Mouse (Mus musculus): ENCODE results near the gene Mmp14. TPM values are rescaled to one million over a fixed set of nuclear protein-coding genes. Genes with fewer than 3 reads are reported as not detected.

Gene Mmp14
- polyA plus RNA-seq, 1 experiment from 2014 or later, result 51.1 TPM

GRCm38 (mm10) chr14:54442548-54442947 is 11.1 kb downstream of the Mmp14 start:
- Histone ChIP-seq H3K4me1 (replicated peaks) (no peaks in the 10 kb centered on the region), H3K27ac (replicated peaks) (no peak overlapping the region), H3K36me3 (no peaks in the 10 kb centered on the region), H3K9ac (no peak overlapping the region), H3K4me2 (no peak overlapping the region), H3K27me3 (no peaks in the 10 kb centered on the region), H3K9me3 (no peaks in the 10 kb centered on the region), H3K4me3 (no peak overlapping the region)
- ATAC-seq (ENCODE audit: low FRiP score, low read depth), result no peak
- 85% methylated on average over 3 of the region's 3 CpGs for WGBS

DNA sequence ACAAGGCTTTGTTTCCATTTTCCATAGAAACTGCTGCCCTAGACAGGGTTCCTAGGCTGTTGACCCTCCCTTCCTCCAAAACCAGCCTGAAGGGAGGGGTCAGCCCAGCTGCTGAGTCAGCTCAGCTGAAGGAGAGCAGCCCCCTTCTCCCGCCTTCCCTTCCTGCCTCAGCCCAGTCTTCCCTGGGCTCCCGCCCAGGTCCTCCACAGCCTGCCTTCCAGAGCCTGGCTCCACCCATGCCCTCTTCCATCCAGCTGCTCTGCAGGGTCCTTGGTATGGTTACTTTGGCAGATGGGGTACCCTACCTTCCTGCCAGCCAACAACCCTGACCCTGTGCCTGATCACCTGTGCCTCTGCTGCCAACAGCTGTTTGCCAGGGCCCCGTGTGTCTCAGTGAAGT is 11.8 kb downstream of the Mmp14 start:
- ATAC-seq (ENCODE audit: low FRiP score, low read depth), result no peak; the same call in 1 of the 2 replicates

GRCm38 (mm10) chr14:54443712-54444618 is 12.6 kb downstream of the Mmp14 start:
- WGBS, result 67% methylated on average over 15 of the region's 15 CpGs
- Histone ChIP-seq H3K9me3 (no peaks in the 10 kb centered on the region), H3K27me3 (no peaks in the 10 kb centered on the region), H3K4me1 (replicated peaks) (no peaks in the 10 kb centered on the region), H3K9ac (no peak overlapping the region), H3K36me3 (no peaks in the 10 kb centered on the region), H3K4me3 (no peak overlapping the region), H3K27ac (replicated peaks) (no peak overlapping the region), H3K4me2 (no peak overlapping the region)
- no peak for ATAC-seq (ENCODE audit: low FRiP score, low read depth)

More for the DNA sequence above, 11.8 kb downstream of the Mmp14 start:
- no peaks in the 10 kb centered on the region for H3K27me3 ChIP-seq
- H3K9ac ChIP-seq, result no peak overlapping the region
- no peak overlapping the region for H3K4me2 ChIP-seq
- no peaks in the 10 kb centered on the region for H3K36me3 ChIP-seq
- no peak overlapping the region for H3K4me3 ChIP-seq
- 29% methylated on average over 3 of the region's 3 CpGs for WGBS
- no peaks in the 10 kb centered on the region for H3K4me1 ChIP-seq (replicated peaks)
- H3K27ac ChIP-seq (replicated peaks), result no peak overlapping the region
- H3K9me3 ChIP-seq, result no peaks in the 10 kb centered on the region

- no peak overlapping the region for H3K9ac ChIP-seq
- WGBS, result 64% methylated on average over 3 of the region's 3 CpGs
Measured at GRCm38 (mm10) chr14:54445476-54445875, 14.1 kb downstream of the Mmp14 start.

DNA sequence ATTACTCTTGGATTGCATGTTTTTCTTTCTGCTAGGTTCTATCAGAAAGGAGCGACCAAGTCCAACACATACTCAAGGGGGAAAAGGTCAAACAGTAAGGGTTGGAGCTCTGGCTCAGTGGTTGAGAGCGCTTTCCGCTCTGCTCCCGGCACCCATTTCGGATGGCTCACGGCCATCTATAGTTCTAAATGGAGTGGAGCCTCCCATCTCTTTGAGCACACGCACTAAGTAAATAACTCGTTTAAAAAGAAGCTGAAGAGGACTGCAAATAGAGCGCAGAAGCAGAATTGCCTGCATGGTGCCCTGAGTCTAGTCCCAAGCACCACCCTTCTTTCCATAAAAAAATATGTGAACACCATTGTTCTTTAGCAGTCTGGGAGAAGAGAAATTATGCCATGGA is 22.2 kb downstream of the Mmp14 start:
- Histone ChIP-seq H3K4me1 (replicated peaks) (no peaks in the 10 kb centered on the region), H3K9me3 (no peaks in the 10 kb centered on the region), H3K4me2 (no peak overlapping the region), H3K9ac (no peak overlapping the region), H3K27ac (replicated peaks) (no peak overlapping the region), H3K27me3 (no peaks in the 10 kb centered on the region), H3K36me3 (no peaks in the 10 kb centered on the region), H3K4me3 (no peak overlapping the region)
- WGBS, result 89% methylated on average over 9 of the region's 9 CpGs
- no peak for ATAC-seq (ENCODE audit: low FRiP score, low read depth)

More at GRCm38 (mm10) chr14:54445476-54445875, 14.1 kb downstream of the Mmp14 start:
- Histone ChIP-seq H3K4me3 (no peak overlapping the region), H3K4me1 (replicated peaks) (no peaks in the 10 kb centered on the region), H3K4me2 (no peak overlapping the region), H3K27ac (replicated peaks) (no peak overlapping the region), H3K9me3 (no peaks in the 10 kb centered on the region), H3K27me3 (no peaks in the 10 kb centered on the region), H3K36me3 (no peaks in the 10 kb centered on the region)
- ATAC-seq (ENCODE audit: low FRiP score, low read depth), result no peak

DNA sequence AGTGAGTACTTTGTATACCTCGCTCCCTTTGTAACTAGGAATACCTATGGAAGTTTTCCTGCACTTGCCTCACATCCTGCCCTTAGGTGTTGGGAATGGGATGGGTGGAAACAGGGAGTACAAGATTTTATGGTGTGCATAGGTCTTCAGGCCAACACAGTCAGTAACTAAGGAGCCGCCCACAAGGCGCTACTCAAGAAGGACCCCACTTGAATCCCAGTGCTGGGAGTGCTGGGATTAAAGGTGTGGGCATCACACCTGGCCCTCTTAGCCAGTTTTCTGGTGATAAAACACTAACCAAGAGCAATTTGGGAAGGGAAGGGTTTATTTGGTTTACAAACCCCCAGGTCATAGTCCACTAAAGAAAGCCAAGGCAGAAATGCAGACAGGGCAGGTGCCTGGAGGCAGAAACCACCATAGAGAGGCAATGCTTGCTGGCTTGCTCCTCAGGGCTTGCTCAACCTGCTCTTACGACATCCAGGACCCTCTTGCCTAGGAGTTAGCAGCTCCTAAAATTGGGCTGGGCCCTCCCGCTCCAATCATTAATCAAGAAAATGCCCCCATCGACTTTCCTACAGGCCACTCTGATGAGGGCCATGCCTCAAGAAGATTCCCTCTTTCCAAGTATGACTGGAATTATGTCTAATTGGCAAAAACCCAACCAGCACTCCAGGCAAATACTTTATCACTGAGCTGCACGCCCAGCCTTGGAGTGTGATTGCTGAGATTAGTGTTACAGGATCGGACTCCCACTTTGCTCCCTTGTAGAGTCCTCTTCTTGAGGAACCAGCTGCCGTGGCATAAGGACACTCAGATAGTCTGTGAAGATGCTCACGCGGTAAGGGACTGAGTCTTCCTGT is 23.5 kb downstream of the Mmp14 start:
- H3K4me3 ChIP-seq, result no peak overlapping the region
- ATAC-seq (ENCODE audit: low FRiP score, low read depth), result no peak
- no peak overlapping the region for H3K9ac ChIP-seq
- H3K9me3 ChIP-seq, result no peaks in the 10 kb centered on the region
- H3K4me2 ChIP-seq, result no peak overlapping the region
- no peaks in the 10 kb centered on the region for H3K27me3 ChIP-seq
- no peaks in the 10 kb centered on the region for H3K4me1 ChIP-seq (replicated peaks)
- 83% methylated on average over 11 of the region's 11 CpGs for WGBS
- H3K36me3 ChIP-seq, result no peaks in the 10 kb centered on the region
- H3K27ac ChIP-seq (replicated peaks), result no peak overlapping the region

DNA sequence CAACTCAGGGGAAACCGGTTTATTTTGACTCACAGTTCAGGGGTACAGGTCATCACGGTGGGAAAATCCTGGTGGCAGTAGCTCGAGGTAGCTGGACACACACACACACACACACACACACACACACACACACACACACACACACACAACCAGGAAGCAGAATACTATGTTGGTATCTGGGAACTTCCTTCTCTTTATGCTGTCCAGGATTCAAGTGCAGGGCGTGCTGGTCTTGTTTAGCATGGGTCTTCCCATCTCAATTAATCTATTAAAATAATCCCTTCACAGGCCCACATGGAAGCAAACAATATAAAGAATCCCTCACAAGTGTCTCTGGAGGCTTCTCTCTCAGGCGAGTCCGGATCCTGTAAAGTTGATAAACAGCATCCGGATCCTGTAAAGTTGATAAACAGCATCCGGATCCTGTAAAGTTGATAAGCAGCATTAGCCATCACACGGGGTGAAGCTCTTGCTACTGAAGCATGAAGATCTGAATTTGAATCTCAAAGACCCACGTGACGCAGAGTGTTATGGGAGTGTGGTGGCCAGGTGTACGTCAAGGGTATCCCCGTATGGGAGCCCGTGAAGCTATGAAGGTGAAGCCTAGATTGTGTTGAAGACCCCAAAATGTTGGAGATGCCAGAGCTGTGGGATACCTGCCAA is 26.6 kb downstream of the Mmp14 start:
- H3K27me3 ChIP-seq, result no peaks in the 10 kb centered on the region
- no peak overlapping the region for H3K4me3 ChIP-seq
- H3K36me3 ChIP-seq, result no peaks in the 10 kb centered on the region
- no peaks in the 10 kb centered on the region for H3K4me1 ChIP-seq (replicated peaks)
- ATAC-seq (ENCODE audit: low FRiP score, low read depth), result no peak
- WGBS, result 86% methylated on average over 14 of the region's 14 CpGs
- no peak overlapping the region for H3K4me2 ChIP-seq
- H3K9ac ChIP-seq, result no peak overlapping the region
- H3K9me3 ChIP-seq, result no peaks in the 10 kb centered on the region
- no peak overlapping the region for H3K27ac ChIP-seq (replicated peaks)

GRCm38 (mm10) chr14:54462146-54462545 is 30.7 kb downstream of the Mmp14 start:
- WGBS, result 85% methylated on average over 4 of the region's 4 CpGs
- Histone ChIP-seq H3K4me2 (no peak overlapping the region), H3K9me3 (no peaks in the 10 kb centered on the region), H3K27ac (replicated peaks) (no peak overlapping the region), H3K4me1 (replicated peaks) (peaks cover 16% of the 10 kb centered on the region), H3K36me3 (no peaks in the 10 kb centered on the region), H3K4me3 (no peak overlapping the region), H3K27me3 (no peaks in the 10 kb centered on the region), H3K9ac (no peak overlapping the region)
- no peak for ATAC-seq (ENCODE audit: low FRiP score, low read depth)

DNA sequence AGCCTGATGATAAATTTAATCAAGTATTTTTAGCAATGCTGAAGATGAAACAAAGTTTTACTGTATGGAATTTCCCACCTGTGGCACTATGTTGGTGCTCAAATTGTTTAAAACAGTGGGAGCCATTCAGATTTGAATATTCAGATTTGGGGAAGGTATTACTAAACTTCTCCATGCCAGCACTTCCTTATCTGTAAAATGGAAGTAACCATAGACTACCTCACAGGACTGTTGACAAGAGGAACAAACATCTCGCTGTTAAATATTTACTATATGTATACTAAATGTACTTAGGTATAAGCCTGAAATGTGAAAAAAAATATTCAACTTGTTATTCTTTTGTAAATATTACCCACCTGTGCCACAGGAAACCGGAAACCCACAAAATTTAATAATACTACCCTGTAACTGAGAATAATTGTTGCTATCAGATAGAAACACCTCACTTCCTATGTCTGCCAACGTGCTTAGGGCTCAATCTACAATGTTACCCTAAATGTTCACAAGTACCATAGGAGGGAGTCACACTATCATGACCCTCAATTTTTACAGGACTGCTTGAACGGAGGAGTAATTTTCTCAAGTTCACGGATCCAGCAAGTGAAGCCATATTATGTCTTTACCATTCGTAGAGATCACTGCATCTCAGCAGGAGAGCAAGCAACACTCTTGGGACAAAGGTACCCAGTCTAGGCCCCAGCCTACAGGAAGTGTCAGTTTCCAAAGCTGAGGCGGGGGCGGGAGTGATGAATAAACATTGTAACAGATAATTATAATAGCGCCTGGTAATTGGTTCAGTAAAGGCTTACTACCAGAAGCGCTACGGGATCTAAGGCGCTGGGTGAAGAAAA is 31.9 kb downstream of the Mmp14 start:
- H3K4me3 ChIP-seq, result peak overlapping the region; percentile 82
- no peaks in the 10 kb centered on the region for H3K27me3 ChIP-seq
- no peaks in the 10 kb centered on the region for H3K9me3 ChIP-seq
- peak overlapping the region; percentile 92 for H3K4me2 ChIP-seq
- ATAC-seq (ENCODE audit: low FRiP score, low read depth), result peak; percentile 52
- H3K36me3 ChIP-seq, result peaks cover 4% of the 10 kb centered on the region; the same call in 1 of the 2 replicates
- 15% methylated on average over 12 of the region's 12 CpGs for WGBS
- peak overlapping the region; percentile 73 for H3K27ac ChIP-seq (replicated peaks)
- H3K4me1 ChIP-seq (replicated peaks), result peaks cover 16% of the 10 kb centered on the region
- peak overlapping the region; percentile 83 for H3K9ac ChIP-seq

DNA sequence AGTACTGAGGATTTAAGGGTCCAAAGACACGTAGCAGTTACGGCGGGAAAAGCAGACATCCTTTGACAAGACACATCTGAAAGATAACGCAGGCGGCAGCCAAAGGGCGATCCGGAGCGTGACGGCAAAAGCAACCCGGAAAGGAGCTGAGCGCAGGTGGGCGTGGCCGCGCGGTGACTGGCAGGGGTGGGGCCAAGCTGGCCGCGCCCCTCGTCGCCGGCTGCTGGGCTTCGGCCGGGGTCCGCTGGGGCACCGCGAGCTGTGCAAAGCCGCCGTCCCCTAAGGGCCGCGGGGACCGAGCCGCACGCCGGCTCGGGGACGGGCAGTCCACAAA is 32.5 kb downstream of the Mmp14 start, which contains the start of gene Lrp10:
Gene Lrp10 (plus strand): TSS at position 179 of the 334 bp plus-strand sequence.
- peak within 1 kb of the TSS; percentile 83 for H3K9ac ChIP-seq
- H3K36me3 ChIP-seq, result peaks cover 7% of the 10 kb centered on the region; the same call in 1 of the 2 replicates
- H3K4me1 ChIP-seq (replicated peaks), result peaks cover 16% of the 10 kb centered on the region
- whole genome bisulfite sequencing, result 0% methylated on average over 33 of the region's 35 CpGs
- no peaks in the 10 kb centered on the region for H3K27me3 ChIP-seq
- H3K27ac ChIP-seq (replicated peaks), result peak within 1 kb of the TSS; percentile 73
- ATAC-seq (ENCODE audit: low FRiP score, low read depth), result peak; percentile 89
- H3K9me3 ChIP-seq, result no peaks in the 10 kb centered on the region
- H3K4me3 ChIP-seq, result peak within 1 kb of the TSS; percentile 82
- peak within 1 kb of the TSS; percentile 92 for H3K4me2 ChIP-seq

Data from hindbrain, embryonic 15.5 days (tissue).